Mouse (Mus musculus): ENCODE measurements at regions not wholly inside any gene's neighbourhood (a gene's known extent, or its start where the extent isn't known, plus 50 kb on each side); places are given as distances from the start of the nearest gene placed in this dataset.

GRCm38 (mm10) chr10:66909905-66910681 is 185.8 kb upstream of the Jmjd1c start:
- DNase-seq (ENCODE audit: low read depth, low spot score), result no peak

GRCm38 (mm10) chr10:66911261-66911911 is 184.5 kb upstream of the Jmjd1c start:
- DNase-seq (ENCODE audit: low read depth, low spot score), result no peak

GRCm38 (mm10) chr10:66912440-66912839 is 183.5 kb upstream of the Jmjd1c start:
- no peak for DNase-seq (ENCODE audit: low read depth, low spot score)

- DNase-seq (ENCODE audit: low read depth, low spot score), result no peak
Observed at GRCm38 (mm10) chr10:66913187-66913586, 182.7 kb upstream of the Jmjd1c start.

GRCm38 (mm10) chr10:66913627-66914026 is 182.3 kb upstream of the Jmjd1c start:
- peak; percentile 87 for DNase-seq (ENCODE audit: low read depth, low spot score)

GRCm38 (mm10) chr10:66914288-66914975 is 181.5 kb upstream of the Jmjd1c start:
- DNase-seq (ENCODE audit: low read depth, low spot score), result peak; percentile 76

- DNase-seq (ENCODE audit: low read depth, low spot score), result no peak
Observed at GRCm38 (mm10) chr10:66915801-66916200, 180.1 kb upstream of the Jmjd1c start.

- no peak for DNase-seq (ENCODE audit: low read depth, low spot score)
Observed at GRCm38 (mm10) chr10:66917725-66918124, 178.2 kb upstream of the Jmjd1c start.

- DNase-seq (ENCODE audit: low read depth, low spot score), result no peak
Observed at GRCm38 (mm10) chr10:66918713-66919112, 177.2 kb upstream of the Jmjd1c start.

GRCm38 (mm10) chr10:66919953-66920760 is 175.8 kb upstream of the Jmjd1c start:
- DNase-seq (ENCODE audit: low read depth, low spot score), result peak; percentile 91

GRCm38 (mm10) chr10:66920761-66921684 is 174.9 kb upstream of the Jmjd1c start:
- DNase-seq (ENCODE audit: low read depth, low spot score), result peak; percentile 74

GRCm38 (mm10) chr10:66921776-66922175 is 174.1 kb upstream of the Jmjd1c start:
- no peak for DNase-seq (ENCODE audit: low read depth, low spot score)

GRCm38 (mm10) chr10:66922314-66922713 is 173.6 kb upstream of the Jmjd1c start:
- no peak for DNase-seq (ENCODE audit: low read depth, low spot score)

- no peak for DNase-seq (ENCODE audit: low read depth, low spot score)
Observed at GRCm38 (mm10) chr10:66923947-66924346, 172.0 kb upstream of the Jmjd1c start.

GRCm38 (mm10) chr10:66924418-66924817 is 171.5 kb upstream of the Jmjd1c start:
- no peak for DNase-seq (ENCODE audit: low read depth, low spot score)

GRCm38 (mm10) chr10:66925553-66926127 is 170.3 kb upstream of the Jmjd1c start:
- no peak for DNase-seq (ENCODE audit: low read depth, low spot score)

- DNase-seq (ENCODE audit: low read depth, low spot score), result no peak
Observed at GRCm38 (mm10) chr10:66927651-66928050, 168.3 kb upstream of the Jmjd1c start.

- DNase-seq (ENCODE audit: low read depth, low spot score), result no peak
Observed at GRCm38 (mm10) chr10:66928211-66928990, 167.5 kb upstream of the Jmjd1c start.

GRCm38 (mm10) chr10:66930563-66930962 is 165.4 kb upstream of the Jmjd1c start:
- DNase-seq (ENCODE audit: low read depth, low spot score), result no peak

Measured in mesoderm, embryonic 11.5 days (tissue).